Mouse (Mus musculus) kidney, postnatal 0 days (tissue): ENCODE measurements around the gene Scamp3. TPM values are rescaled to one million over a fixed set of nuclear protein-coding genes. Genes with fewer than 3 reads are reported as not detected.

Experiments
- ATAC-seq: fragments of 200-750 bp; cut with Nextera tagmentation; replicated peaks from 2 replicates; pipeline ENCODE4 v1.8.0; 2017; ENCODE audit warnings: low read depth, moderate number of reproducible peaks, moderate TSS enrichment, moderate library complexity; ENCODE audit not compliant: low FRiP score
- DNase-seq: peaks from one replicate; pipeline ENCODE4 v3.0.0-alpha.2; 2016; ENCODE audit warnings: low spot score
- H3K27ac ChIP-seq: fragments of 300-500 bp; sonication (generic); 2 replicates; pipeline ENCODE4 v1.5.1; 2014; ENCODE audit warnings: mild to moderate bottlenecking
- H3K27me3 ChIP-seq: fragments of 300-500 bp; sonication (generic); 2 replicates; pipeline ENCODE4 v1.6.1; 2014; ENCODE audit warnings: low read length, mixed read lengths; ENCODE audit not compliant: insufficient read depth
- H3K36me3 ChIP-seq: fragments of 300-500 bp; sonication (generic); 2 replicates; pipeline ENCODE4 v1.6.1; 2014; ENCODE audit warnings: low read length, mixed read lengths; ENCODE audit not compliant: insufficient read depth
- H3K4me1 ChIP-seq: fragments of 300-500 bp; sonication (generic); replicated peaks from 2 replicates; pipeline ENCODE4 v1.6.1; 2014; ENCODE audit warnings: antibody characterized with exemption, low read length, mixed read lengths; ENCODE audit not compliant: insufficient read depth
- H3K4me2 ChIP-seq: fragments of 300-500 bp; sonication (generic); 2 replicates; pipeline ENCODE4 v1.6.1; 2014; ENCODE audit warnings: mild to moderate bottlenecking, low read length, moderate library complexity, mixed read lengths
- H3K4me3 ChIP-seq: fragments of 300-500 bp; sonication (generic); replicated peaks from 2 replicates; pipeline ENCODE4 v1.5.1; 2014; ENCODE audit warnings: low read depth, low read length
- H3K9ac ChIP-seq: fragments of 300-500 bp; sonication (generic); 2 replicates; pipeline ENCODE4 v1.6.1; 2014; ENCODE audit warnings: low read depth, low read length
- H3K9me3 ChIP-seq: fragments of 300-500 bp; sonication (generic); replicated peaks from 2 replicates; pipeline ENCODE4 v1.6.1; 2016; ENCODE audit warnings: low read length, inconsistent platforms, mixed read lengths
- CTCF ChIP-seq: IDR thresholded peaks from 2 replicates; pipeline ENCODE4 v1.5.1; 2016; ENCODE audit warnings: antibody characterized with exemption, low read depth, mild to moderate bottlenecking, moderate library complexity
- WGBS: fragments of 180-500 bp; shearing (Covaris S2); extraction: QIAGEN DNeasy Blood & Tissue Kit; methylation state at CpG from one replicate; pipeline ENCODE4 v1.1.7; 2014; 5-methylcytosine and 5-hydroxymethylcytosine counted together
- microRNA counts: library from miRNA; unstranded; fragments of <30 nt; microRNA quantifications from one replicate; lab custom pipeline; 2015
- microRNA-seq: library from miRNA; unstranded; fragments of <30 nt; microRNA quantifications from one replicate; pipeline ENCODE4, GENCODE M21; 2016
- polyA plus RNA-seq: library from polyadenylated mRNA; unstranded; fragments of >200 nt; fragmentation: Nextera tagmentation; extraction: Ambion mirVana; gene quantifications from 2 replicates; pipeline ENCODE4 v1.2.1, GENCODE M21; 2015

Scamp3 gene
- polyA plus RNA-seq, 1 experiment from 2014 or later: 107 TPM

GRCm38 (mm10) chr3:89231345-89231744 is 54.1 kb downstream of the Scamp3 start:
- Histone ChIP-seq H3K9me3 (no peaks in the 10 kb centered on the region), H3K9ac (no peak overlapping the region), H3K4me3 (0 out of 2 replicates have a peak overlapping the region, but pooled peaks have one; percentile 4), H3K36me3 (no peaks in the 10 kb centered on the region), H3K4me2 (peak overlapping the region; percentile 69), H3K4me1 (peaks cover 23% of the 10 kb centered on the region), H3K27me3 (no peaks in the 10 kb centered on the region), H3K27ac (no peak overlapping the region)
- DNase-seq (no peak), ATAC-seq (no peak)
- no peak for TF ChIP-seq CTCF
- 57% methylated on average over 7 of the region's 7 CpGs for WGBS

- no peak overlapping the region for H3K27ac ChIP-seq
- no peaks in the 10 kb centered on the region for H3K36me3 ChIP-seq
- H3K9me3 ChIP-seq: no peaks in the 10 kb centered on the region
- DNase-seq (no peak), ATAC-seq (no peak)
- 0 out of 2 replicates have a peak overlapping the region, but pooled peaks have one; percentile 4 for H3K4me3 ChIP-seq
- H3K4me2 ChIP-seq: peak overlapping the region; percentile 69
- no peak overlapping the region for H3K9ac ChIP-seq
- H3K4me1 ChIP-seq: peaks cover 18% of the 10 kb centered on the region
- 73% methylated on average over 16 of the region's 16 CpGs for WGBS
- no peaks in the 10 kb centered on the region for H3K27me3 ChIP-seq
- no peak for TF ChIP-seq CTCF
Measured at GRCm38 (mm10) chr3:89231772-89232275, 54.6 kb downstream of the Scamp3 start.

MicroRNAs encoded within 50 kb of the gene (microRNA counts, 519-probe panel; counts per million panel counts)
- 330 counts per million, percentile 68 among the panel's probes with 10 or more counts for microRNA mmu-miR-92b (lab: Ali Mortazavi, UCI)

Small RNA genes within 50 kb of the gene (microRNA-seq; reads per million reads assigned to microRNA genes)
- 103 reads per million, percentile 51 among the genes with 10 or more reads in this experiment for gene Mir92b

Other genes with a start within 250 kb of the Scamp3 start
- gene Ash1l, start 226.9 kb upstream of the Scamp3 start, polyA plus RNA-seq: 13.0 and 14.2 TPM in 2 replicates
- gene Dap3, start 226.3 kb upstream of the Scamp3 start, polyA plus RNA-seq: 150 and 151 TPM in 2 replicates
- gene Rusc1, start 84.2 kb upstream of the Scamp3 start, polyA plus RNA-seq: 19.8 TPM in 2 replicates
- not detected in 2 replicates for gene Gm43738, start 76.4 kb upstream of the Scamp3 start, polyA plus RNA-seq
- 138 and 150 TPM in 2 replicates for gene Fdps, start 75.5 kb upstream of the Scamp3 start, polyA plus RNA-seq
- 3.7 and 6.8 TPM in 2 replicates for gene Pklr, start 41.3 kb upstream of the Scamp3 start, polyA plus RNA-seq
- 0.71 and 0.91 TPM in 2 replicates for gene Hcn3, start 17.3 kb upstream of the Scamp3 start, polyA plus RNA-seq
- gene Clk2, start 12.7 kb upstream of the Scamp3 start, polyA plus RNA-seq: 16.9 and 18.8 TPM in 2 replicates
- 23.5 and 24.1 TPM in 2 replicates for gene Fam189b, start 5.7 kb downstream of the Scamp3 start, polyA plus RNA-seq
- gene Gba, start 25.5 kb downstream of the Scamp3 start, polyA plus RNA-seq: 53.6 and 56.0 TPM in 2 replicates
- gene Thbs3, start 37.7 kb downstream of the Scamp3 start, polyA plus RNA-seq: 10.4 and 12.1 TPM in 2 replicates
- gene Mtx1, start 49.6 kb downstream of the Scamp3 start, polyA plus RNA-seq: 200 and 218 TPM in 2 replicates
- gene Muc1, start 51.6 kb downstream of the Scamp3 start, polyA plus RNA-seq: 42.8 and 49.5 TPM in 2 replicates
- 328 and 371 TPM in 2 replicates for gene Krtcap2, start 68.5 kb downstream of the Scamp3 start, polyA plus RNA-seq
- 2.7 and 3.7 TPM in 2 replicates for gene Trim46, start 68.8 kb downstream of the Scamp3 start, polyA plus RNA-seq
- 148 and 182 TPM in 2 replicates for gene Dpm3, start 81.9 kb downstream of the Scamp3 start, polyA plus RNA-seq
- 75.8 and 82.2 TPM in 2 replicates for gene Slc50a1, start 93.1 kb downstream of the Scamp3 start, polyA plus RNA-seq
- 79.5 and 83.5 TPM in 2 replicates for gene Efna1, start 103.7 kb downstream of the Scamp3 start, polyA plus RNA-seq
- 4.2 and 6.1 TPM in 2 replicates for gene Efna3, start 145.5 kb downstream of the Scamp3 start, polyA plus RNA-seq
- gene Efna4, start 160.6 kb downstream of the Scamp3 start, polyA plus RNA-seq: 24.4 and 25.4 TPM in 2 replicates
- gene Adam15, start 172.5 kb downstream of the Scamp3 start, polyA plus RNA-seq: 85.4 and 90.7 TPM in 2 replicates
- gene Dcst2, start 184.5 kb downstream of the Scamp3 start, polyA plus RNA-seq: 0.57 and 0.62 TPM in 2 replicates
- gene Dcst1, start 187.8 kb downstream of the Scamp3 start, polyA plus RNA-seq: 6.2 TPM in 2 replicates
- 4.3 TPM in 2 replicates for gene Zbtb7b, start 217.3 kb downstream of the Scamp3 start, polyA plus RNA-seq
- gene Lenep, start 225.3 kb downstream of the Scamp3 start, polyA plus RNA-seq: 0.16 TPM in 1 of 2 replicates, not detected in the other
- gene Flad1, start 234.4 kb downstream of the Scamp3 start, polyA plus RNA-seq: 28.8 and 29.8 TPM in 2 replicates
- 315 and 326 TPM in 2 replicates for gene Cks1b, start 240.9 kb downstream of the Scamp3 start, polyA plus RNA-seq
- 72.0 and 73.2 TPM in 2 replicates for gene Shc1, start 241.0 kb downstream of the Scamp3 start, polyA plus RNA-seq